Mouse (Mus musculus) limb, embryonic 11.5 days (tissue): Measurements from ENCODE around the gene Prrx2. TPM values are rescaled to one million over a fixed set of nuclear protein-coding genes. Genes with fewer than 3 reads are reported as not detected.
A peak's percentile ranks its signal among the peaks of the same experiment; 100 is the strongest.
"Not testable (repeated sequence)": the region's sequence is repeated elsewhere in the genome, so short reads cannot be mapped to it uniquely, and the experiment has no call there.

Experiments used
- ATAC-seq: fragments of 200-750 bp; cut with Nextera tagmentation; 2 replicates; pipeline ENCODE4 v1.8.0; 2017; ENCODE audit warnings: low read depth; ENCODE audit not compliant: insufficient number of reproducible peaks, low FRiP score, low TSS enrichment
- DNase-seq: peaks from one replicate; pipeline ENCODE4 v3.0.0-alpha.2; 2015; ENCODE audit warnings: low spot score
- H3K27ac ChIP-seq: fragments of 300-500 bp; sonication (generic); replicated peaks from 2 replicates; pipeline ENCODE4 v1.5.1; 2014; ENCODE audit warnings: low read depth, mild to moderate bottlenecking, low read length
- H3K27me3 ChIP-seq: fragments of 300-500 bp; sonication (generic); 2 replicates; pipeline ENCODE4 v1.6.1; 2014; ENCODE audit warnings: mild to moderate bottlenecking, low read length, mixed read lengths; ENCODE audit not compliant: control insufficient read depth, insufficient read depth
- H3K36me3 ChIP-seq: fragments of 300-500 bp; sonication (generic); 2 replicates; pipeline ENCODE4 v1.6.1; 2014; ENCODE audit warnings: mild to moderate bottlenecking, low read length, moderate library complexity, mixed read lengths; ENCODE audit not compliant: control insufficient read depth, insufficient read depth
- H3K4me1 ChIP-seq: fragments of 300-500 bp; sonication (generic); 2 replicates; pipeline ENCODE4 v1.6.1; 2014; ENCODE audit warnings: low read length, mixed read lengths; ENCODE audit not compliant: control insufficient read depth, insufficient read depth
- H3K4me2 ChIP-seq: fragments of 300-500 bp; sonication (generic); 2 replicates; pipeline ENCODE4 v1.6.1; 2014; ENCODE audit warnings: low read depth, mild to moderate bottlenecking, moderate library complexity; ENCODE audit not compliant: severe bottlenecking
- H3K4me3 ChIP-seq: fragments of 300-500 bp; sonication (generic); 2 replicates; pipeline ENCODE4 v1.5.1; 2014; ENCODE audit warnings: low read depth, low read length
- H3K9ac ChIP-seq: fragments of 300-500 bp; sonication (generic); 2 replicates; pipeline ENCODE4 v1.6.1; 2014; ENCODE audit warnings: mild to moderate bottlenecking, low read length
- H3K9me3 ChIP-seq: fragments of 300-500 bp; sonication (generic); 2 replicates; pipeline ENCODE4 v1.6.1; 2016; ENCODE audit warnings: low read length; ENCODE audit not compliant: control insufficient read depth
- WGBS: fragments of 180-500 bp; shearing (Covaris S2); extraction: QIAGEN DNeasy Blood & Tissue Kit; methylation state at CpG from one replicate; pipeline ENCODE4 v1.1.7; 2014; 5-methylcytosine and 5-hydroxymethylcytosine counted together
- polyA plus RNA-seq: library from polyadenylated mRNA; unstranded; fragments of >200 nt; fragmentation: Nextera tagmentation; extraction: Ambion mirVana; gene quantifications from 2 replicates; pipeline ENCODE4 v1.2.1, GENCODE M21; 2014

Prrx2 gene
- polyA plus RNA-seq, 1 experiment from 2014 or later: 138 TPM

GRCm38 (mm10) chr2:30915376-30915775, 80.6 kb downstream of the Prrx2 start:
- no peaks in the 10 kb centered on the region for H3K36me3 ChIP-seq
- H3K4me3 ChIP-seq: no peak overlapping the region
- DNase-seq (no peak), ATAC-seq (no peak)
- H3K4me2 ChIP-seq: no peak overlapping the region
- 85% methylated on average over 5 of the region's 5 CpGs for WGBS
- 0 out of 2 replicates have a peak overlapping the region, but pooled peaks have one; percentile 18 for H3K27ac ChIP-seq
- no peaks in the 10 kb centered on the region for H3K9me3 ChIP-seq
- H3K27me3 ChIP-seq: no peaks in the 10 kb centered on the region
- H3K9ac ChIP-seq: no peak overlapping the region
- peaks cover 9% of the 10 kb centered on the region; the same call in 1 of the 2 replicates for H3K4me1 ChIP-seq

- DNase-seq, H3K27me3 ChIP-seq, ATAC-seq, H3K36me3 ChIP-seq, H3K27ac ChIP-seq, H3K9ac ChIP-seq, H3K4me2 ChIP-seq, H3K4me1 ChIP-seq, H3K9me3 ChIP-seq, H3K4me3 ChIP-seq: not testable (repeated sequence)
- 66% methylated on average over 6 of the region's 6 CpGs for WGBS
These were observed 81.2 kb downstream of the Prrx2 start for GRCm38 (mm10) chr2:30915933-30916332.

- DNase-seq (no peak), ATAC-seq (no peak)
- Histone ChIP-seq H3K36me3 (no peaks in the 10 kb centered on the region), H3K4me3 (no peak overlapping the region), H3K27me3 (no peaks in the 10 kb centered on the region), H3K27ac (no peak overlapping the region), H3K9ac (no peak overlapping the region), H3K4me2 (no peak overlapping the region), H3K4me1 (peaks cover 9% of the 10 kb centered on the region; the same call in 1 of the 2 replicates), H3K9me3 (no peaks in the 10 kb centered on the region)
- WGBS: 89% methylated on average over 7 of the region's 7 CpGs
These were observed 82.9 kb downstream of the Prrx2 start for GRCm38 (mm10) chr2:30917649-30918048.

- Histone ChIP-seq H3K4me3 (no peak overlapping the region), H3K9ac (no peak overlapping the region), H3K27ac (0 out of 2 replicates have a peak overlapping the region, but pooled peaks have one; percentile 6), H3K27me3 (no peaks in the 10 kb centered on the region), H3K9me3 (no peaks in the 10 kb centered on the region), H3K4me2 (no peak overlapping the region), H3K36me3 (no peaks in the 10 kb centered on the region), H3K4me1 (peaks cover 9% of the 10 kb centered on the region; the same call in 1 of the 2 replicates)
- no peak for ATAC-seq
- DNase-seq: no peak
- WGBS: 58% methylated on average over 6 of the region's 6 CpGs
These were observed 83.4 kb downstream of the Prrx2 start for GRCm38 (mm10) chr2:30918126-30918525.

GRCm38 (mm10) chr2:30918780-30919329, 84.1 kb downstream of the Prrx2 start:
- 47% methylated on average over 8 of the region's 8 CpGs for WGBS
- no peak overlapping the region for H3K4me3 ChIP-seq
- H3K4me2 ChIP-seq: no peak overlapping the region
- H3K9ac ChIP-seq: no peak overlapping the region
- no peak for DNase-seq
- ATAC-seq: no peak
- H3K27ac ChIP-seq: no peak overlapping the region
- H3K27me3 ChIP-seq: no peaks in the 10 kb centered on the region
- H3K4me1 ChIP-seq: peaks cover 9% of the 10 kb centered on the region; the same call in 1 of the 2 replicates
- H3K36me3 ChIP-seq: no peaks in the 10 kb centered on the region
- H3K9me3 ChIP-seq: no peaks in the 10 kb centered on the region

GRCm38 (mm10) chr2:30920216-30920615, 85.4 kb downstream of the Prrx2 start:
- no peak overlapping the region for H3K27ac ChIP-seq
- H3K9me3 ChIP-seq: no peaks in the 10 kb centered on the region
- no peaks in the 10 kb centered on the region for H3K36me3 ChIP-seq
- DNase-seq: no peak
- no peak overlapping the region for H3K4me2 ChIP-seq
- ATAC-seq: no peak
- no peak overlapping the region for H3K4me3 ChIP-seq
- 76% methylated on average over 7 of the region's 7 CpGs for WGBS
- no peaks in the 10 kb centered on the region for H3K27me3 ChIP-seq
- H3K4me1 ChIP-seq: peaks cover 9% of the 10 kb centered on the region; the same call in 1 of the 2 replicates
- no peak overlapping the region for H3K9ac ChIP-seq

GRCm38 (mm10) chr2:30923099-30923498, 88.3 kb downstream of the Prrx2 start:
- Histone ChIP-seq H3K9ac (no peak overlapping the region), H3K36me3 (no peaks in the 10 kb centered on the region), H3K9me3 (no peaks in the 10 kb centered on the region), H3K27me3 (no peaks in the 10 kb centered on the region), H3K4me3 (no peak overlapping the region), H3K4me1 (peaks cover 9% of the 10 kb centered on the region; the same call in 1 of the 2 replicates), H3K27ac (no peak overlapping the region), H3K4me2 (no peak overlapping the region)
- ATAC-seq: no peak
- DNase-seq: no peak
- 73% methylated on average over 3 of the region's 3 CpGs for WGBS

- no peak overlapping the region for H3K4me3 ChIP-seq
- DNase-seq (no peak), ATAC-seq (no peak)
- H3K4me2 ChIP-seq: no peak overlapping the region
- no peak overlapping the region for H3K27ac ChIP-seq
- H3K9me3 ChIP-seq: no peaks in the 10 kb centered on the region
- H3K4me1 ChIP-seq: no peaks in the 10 kb centered on the region
- WGBS: 81% methylated on average over 4 of the region's 4 CpGs
- no peaks in the 10 kb centered on the region for H3K36me3 ChIP-seq
- H3K9ac ChIP-seq: no peak overlapping the region
- no peaks in the 10 kb centered on the region for H3K27me3 ChIP-seq
These were observed 90.4 kb downstream of the Prrx2 start for GRCm38 (mm10) chr2:30925181-30925580.

GRCm38 (mm10) chr2:30926381-30926780, 91.6 kb downstream of the Prrx2 start:
- Histone ChIP-seq H3K9me3 (no peaks in the 10 kb centered on the region), H3K4me1 (no peaks in the 10 kb centered on the region), H3K27ac (no peak overlapping the region), H3K4me3 (no peak overlapping the region), H3K36me3 (no peaks in the 10 kb centered on the region), H3K9ac (no peak overlapping the region), H3K4me2 (no peak overlapping the region), H3K27me3 (no peaks in the 10 kb centered on the region)
- no peak for DNase-seq
- WGBS: 84% methylated on average over 4 of the region's 4 CpGs
- no peak for ATAC-seq
